Mouse (Mus musculus) mesoderm, embryonic 11.5 days (tissue): ENCODE measurements at regions not wholly inside any gene's neighbourhood (a gene's known extent, or its start where the extent isn't known, plus 50 kb on each side); places are given as distances from the start of the nearest gene placed in this dataset.
A peak's percentile ranks its signal among the peaks of the same experiment; 100 is the strongest.

Experiments used
- DNase-seq: peaks from one replicate; pipeline ENCODE4 v3.0.0-alpha.2; 2012; ENCODE audit warnings: low read depth, low spot score

GRCm38 (mm10) chr9:35328503-35328902 lies 60.8 kb downstream of the Rpusd4 start:
- DNase-seq: no peak

DNA sequence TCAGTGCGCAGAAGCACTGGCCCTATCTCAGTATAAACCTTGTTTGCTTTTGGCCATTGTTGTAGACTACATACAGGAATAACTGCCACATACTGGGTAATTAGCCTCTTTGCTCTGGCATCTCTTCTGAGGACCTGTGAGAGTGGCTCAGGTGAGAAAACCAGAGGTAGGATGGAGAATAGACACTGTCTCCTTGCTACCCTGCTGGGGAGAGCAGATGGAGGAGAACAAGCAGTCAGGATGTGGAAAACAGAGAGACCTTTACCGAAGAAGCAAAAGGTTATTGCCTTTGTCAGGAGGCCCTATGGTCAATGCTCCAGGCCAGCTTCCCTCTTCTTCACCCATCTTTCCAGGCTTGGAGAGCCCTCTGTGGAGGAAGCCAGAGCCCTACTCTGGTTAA lies 62.7 kb downstream of the Rpusd4 start:
- DNase-seq: no peak

DNA sequence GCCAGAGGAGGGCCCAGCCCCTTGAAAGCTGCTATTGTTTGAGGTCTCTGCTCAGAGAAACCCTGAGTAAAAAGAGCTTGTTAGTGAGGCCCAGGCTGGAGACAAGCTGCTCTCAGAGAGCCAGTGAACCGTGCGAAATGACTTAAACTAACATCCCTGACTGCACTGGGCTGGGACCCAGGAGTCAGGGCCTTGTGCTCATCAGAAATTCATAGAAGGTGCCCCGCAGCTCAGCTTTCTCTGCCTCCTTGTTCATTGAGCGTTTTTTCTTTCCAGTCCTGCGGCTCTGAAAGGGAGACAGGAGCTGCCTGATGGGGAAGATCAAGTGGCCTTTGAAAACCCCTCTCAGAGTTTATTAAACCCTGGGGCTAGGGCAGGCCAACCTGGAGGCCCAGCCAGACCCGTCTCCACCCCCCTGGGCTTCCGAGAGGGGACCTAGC lies 63.6 kb downstream of the Rpusd4 start:
- peak; percentile 89 for DNase-seq

- no peak for DNase-seq
Observed at GRCm38 (mm10) chr9:35332688-35333630, 65.3 kb downstream of the Rpusd4 start.

- no peak for DNase-seq
Observed at GRCm38 (mm10) chr9:35333631-35334005, 66.0 kb downstream of the Rpusd4 start.

GRCm38 (mm10) chr9:35334536-35334935 lies 66.9 kb downstream of the Rpusd4 start:
- no peak for DNase-seq

GRCm38 (mm10) chr9:35335181-35335580 lies 67.5 kb downstream of the Rpusd4 start:
- DNase-seq: no peak

- DNase-seq: peak; percentile 65
Observed at GRCm38 (mm10) chr9:35335888-35336700, 68.4 kb downstream of the Rpusd4 start.

DNA sequence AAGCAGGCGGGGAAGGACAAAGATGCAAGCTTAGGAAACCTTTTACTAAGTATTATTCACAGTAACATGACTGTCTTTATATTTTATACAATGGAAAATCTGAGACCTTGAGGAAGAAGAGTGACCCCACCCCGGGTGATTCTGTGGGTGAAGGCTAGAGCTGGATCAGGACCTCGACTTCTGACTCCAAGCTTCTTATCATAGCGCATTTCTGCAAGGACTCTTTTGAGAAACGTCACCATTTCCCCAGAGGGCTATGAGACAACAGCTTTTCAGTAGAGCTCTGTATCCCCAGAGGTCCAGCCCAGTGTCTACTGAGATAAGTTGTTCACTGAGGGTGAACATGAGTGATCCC lies 69.0 kb downstream of the Rpusd4 start:
- DNase-seq: no peak

DNA sequence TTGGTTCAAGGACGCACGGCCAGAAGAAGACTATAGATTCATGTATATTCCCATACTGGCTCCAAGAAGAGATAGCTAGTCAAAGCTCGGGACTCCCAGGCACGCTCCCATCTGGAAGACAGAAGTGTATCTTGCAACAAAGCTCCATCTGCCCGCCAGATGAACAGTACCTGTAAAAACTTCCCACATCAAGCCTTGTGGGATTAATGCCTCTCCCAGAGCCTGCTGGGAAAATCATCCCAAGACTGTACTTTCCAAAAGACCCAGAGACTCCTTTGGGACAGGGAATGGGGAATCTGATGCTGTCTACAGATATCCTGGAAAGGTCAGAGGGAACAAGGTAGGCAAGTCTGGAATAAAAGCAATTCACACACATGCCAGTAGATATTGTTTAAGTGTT lies 71.2 kb downstream of the Rpusd4 start:
- DNase-seq: no peak

- no peak for DNase-seq
Observed at GRCm38 (mm10) chr9:35339492-35340262, 72.0 kb downstream of the Rpusd4 start.

DNA sequence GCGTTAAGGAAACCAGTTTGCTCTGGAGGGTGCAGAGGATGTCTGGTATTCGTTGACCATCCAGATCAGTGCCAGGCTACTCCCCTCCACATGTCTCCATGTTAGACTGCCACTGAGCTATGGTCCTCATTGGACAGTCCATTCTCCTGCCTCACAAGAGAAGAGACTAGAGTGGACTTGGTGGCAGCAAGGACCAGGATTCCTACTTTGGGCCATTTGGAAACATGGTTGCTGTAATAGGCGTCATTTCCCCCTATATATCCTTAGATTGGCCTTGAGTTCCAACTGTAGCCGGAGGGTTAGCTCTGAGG lies 72.6 kb downstream of the Rpusd4 start:
- no peak for DNase-seq

- peak; percentile 60 for DNase-seq
Observed at GRCm38 (mm10) chr9:35340811-35341210, 73.1 kb downstream of the Rpusd4 start.

GRCm38 (mm10) chr9:35341386-35341785 lies 73.7 kb downstream of the Rpusd4 start:
- DNase-seq: no peak

DNA sequence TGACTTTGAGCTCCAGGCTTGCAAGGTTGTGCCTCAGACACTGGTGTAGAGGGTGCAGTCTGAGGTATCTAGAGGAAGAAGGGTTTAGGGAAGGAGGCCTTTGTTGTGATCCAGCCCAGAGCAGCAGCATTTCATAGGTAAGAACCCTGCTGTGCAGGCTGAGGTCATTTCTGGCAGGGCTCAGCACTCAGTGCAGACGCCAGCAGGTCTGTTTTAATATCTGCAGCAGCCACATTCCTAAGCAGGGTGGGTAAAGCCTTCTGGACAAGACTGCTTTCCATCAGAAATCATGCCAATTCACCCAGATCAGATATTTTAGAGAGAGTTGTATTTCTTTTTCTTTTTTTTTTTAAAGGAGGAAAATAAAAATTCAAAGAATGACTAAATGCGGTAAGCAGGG lies 74.8 kb downstream of the Rpusd4 start:
- DNase-seq: no peak

- DNase-seq: no peak
Observed at GRCm38 (mm10) chr9:35343336-35343735, 75.7 kb downstream of the Rpusd4 start.

- DNase-seq: no peak
Observed at GRCm38 (mm10) chr9:35344374-35344773, 76.6 kb upstream of the Cdon start.

DNA sequence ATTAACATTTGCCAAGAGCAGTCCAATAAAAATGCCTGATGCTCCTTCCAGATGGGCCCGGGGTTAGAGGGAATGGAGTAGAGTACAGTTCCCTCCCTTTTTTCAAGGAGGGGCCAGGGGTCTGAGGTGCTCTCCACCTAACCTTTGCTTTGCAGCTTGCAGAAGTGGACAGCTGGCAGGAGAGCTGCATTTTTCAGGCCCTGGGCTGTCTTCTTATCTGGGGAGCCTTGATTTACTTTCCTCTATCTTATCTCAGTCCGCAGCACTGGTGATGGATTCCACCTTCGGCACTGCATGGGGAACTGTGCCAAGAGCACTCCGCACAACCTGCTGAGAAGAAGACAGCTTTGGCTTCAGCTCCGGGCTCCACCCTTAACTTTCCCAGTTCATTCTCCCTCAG lies 74.5 kb upstream of the Cdon start:
- no peak for DNase-seq

- no peak for DNase-seq
Observed at GRCm38 (mm10) chr9:35350046-35350552, 70.8 kb upstream of the Cdon start.

DNA sequence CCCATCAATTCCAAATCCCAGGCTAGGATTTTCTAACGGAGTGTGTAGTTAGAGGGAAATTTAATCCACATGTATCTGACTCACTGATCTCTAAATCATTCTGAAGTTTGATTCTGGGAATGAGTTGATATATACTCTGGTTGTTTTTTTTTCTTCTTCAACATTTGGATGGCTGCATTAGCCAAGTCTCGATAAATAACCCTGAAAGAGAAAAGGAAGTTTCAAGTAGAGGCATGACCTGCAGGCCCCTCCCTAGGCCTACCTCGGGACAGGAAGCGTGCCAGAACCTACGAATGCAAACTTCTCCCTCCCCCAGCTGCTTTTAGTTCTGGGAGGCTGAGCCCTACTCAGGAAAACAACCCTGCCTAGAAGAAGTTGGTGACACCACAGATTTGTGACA lies 69.4 kb upstream of the Cdon start:
- no peak for DNase-seq

GRCm38 (mm10) chr9:35354652-35355130 lies 66.2 kb upstream of the Cdon start:
- DNase-seq: no peak

- DNase-seq: no peak
Observed at GRCm38 (mm10) chr9:35359699-35360098, 61.2 kb upstream of the Cdon start.
